Mouse (Mus musculus): Measurements from ENCODE around the gene Txnrd2. TPM values are rescaled to one million over a fixed set of nuclear protein-coding genes. Genes with fewer than 3 reads are reported as not detected.

Gene Txnrd2
- polyA plus RNA-seq, 1 experiment from 2014 or later, result 39.6 TPM

DNA sequence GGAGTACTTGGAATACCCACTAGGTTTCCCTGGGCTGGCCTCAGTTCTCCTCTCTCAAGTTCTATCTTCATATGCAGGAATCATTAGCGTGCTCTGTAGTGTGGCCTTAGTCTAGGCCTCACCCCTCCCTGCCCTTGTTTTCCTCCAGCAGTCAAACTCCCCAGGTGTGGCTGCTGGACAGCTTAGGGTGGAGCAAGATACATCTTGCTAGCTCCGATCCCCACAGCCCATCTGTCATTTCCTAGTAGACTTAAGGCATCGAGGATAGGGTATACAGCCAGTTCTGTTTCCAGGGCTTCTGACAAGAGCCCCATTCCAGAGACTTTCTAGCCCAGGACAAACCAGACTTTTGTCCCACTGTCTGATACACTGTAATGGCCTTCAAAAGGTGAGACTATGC is 34.5 kb upstream of the Txnrd2 start:
- Histone ChIP-seq H3K4me1 (ENCODE audit: control insufficient read depth, insufficient read depth, low read length) (peaks cover 54% of the 10 kb centered on the region), H3K27ac (ENCODE audit: low read length) (no peak overlapping the region), H3K4me3 (ENCODE audit: low read length) (no peak overlapping the region), H3K9me3 (replicated peaks; ENCODE audit: control insufficient read depth, low read length) (no peaks in the 10 kb centered on the region), H3K4me2 (ENCODE audit: low read depth, low read length) (no peak overlapping the region), H3K9ac (ENCODE audit: low read length) (no peak overlapping the region), H3K36me3 (ENCODE audit: control insufficient read depth, insufficient read depth) (no peaks in the 10 kb centered on the region), H3K27me3 (ENCODE audit: control insufficient read depth, insufficient read depth, low read length) (no peaks in the 10 kb centered on the region)
- WGBS, result 85% methylated on average over 3 of the region's 3 CpGs
- no peak for ATAC-seq (replicated peaks; ENCODE audit: extremely low read depth, insufficient read depth, low FRiP score)

DNA sequence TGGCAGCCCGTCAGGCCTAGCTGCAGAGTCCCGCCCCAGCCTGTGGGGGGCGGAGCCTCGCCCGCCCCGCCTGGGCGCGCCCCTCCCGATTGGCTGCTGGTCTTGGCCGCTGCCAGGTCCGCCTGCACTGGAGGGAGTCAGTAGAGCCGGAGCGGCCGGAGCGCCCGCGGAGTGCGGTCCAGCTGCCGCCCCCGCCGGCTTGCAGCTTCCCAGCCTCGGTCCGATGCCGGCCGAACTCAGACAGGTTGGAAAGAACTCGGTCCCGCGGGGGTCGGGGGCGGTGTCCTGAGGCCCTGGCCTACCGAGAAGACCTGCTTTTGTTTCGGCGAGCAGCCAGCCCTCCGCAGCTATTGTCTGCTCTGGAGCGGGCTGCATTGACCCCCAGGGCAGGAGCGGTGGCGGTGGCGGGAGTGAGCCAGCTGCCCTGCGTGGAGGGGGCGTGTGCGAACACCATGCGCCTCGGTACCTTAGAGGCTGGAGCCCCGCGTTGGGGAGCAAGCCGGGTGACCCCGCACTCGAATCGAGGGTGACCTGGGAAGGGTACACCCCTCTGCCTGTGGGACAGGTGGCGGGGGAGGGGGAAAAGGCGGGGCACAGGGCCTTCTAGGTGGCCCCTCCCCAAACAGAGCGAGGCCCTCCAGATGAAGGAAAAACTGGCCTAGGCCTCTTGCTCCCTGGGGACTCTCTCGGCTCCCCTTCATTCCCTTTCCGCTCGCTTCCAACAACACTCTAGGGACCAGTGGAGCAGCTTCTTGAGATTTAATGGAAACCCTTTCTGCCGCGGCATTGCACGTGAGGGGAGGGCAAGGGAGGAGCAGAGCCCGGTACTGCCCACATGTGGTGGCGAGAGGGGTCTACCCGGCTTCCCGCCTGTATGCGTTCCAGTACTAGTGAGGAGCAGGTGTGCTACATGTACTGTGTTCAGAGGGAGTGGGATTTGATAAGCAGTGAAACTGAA is 33.4 kb upstream of the Txnrd2 start:
- peak; percentile 71 for ATAC-seq (replicated peaks; ENCODE audit: extremely low read depth, insufficient read depth, low FRiP score)
- WGBS, result under 1% methylated on average over 63 of the region's 63 CpGs
- Histone ChIP-seq H3K9ac (ENCODE audit: low read length) (peak overlapping the region; percentile 91), H3K9me3 (replicated peaks; ENCODE audit: control insufficient read depth, low read length) (no peaks in the 10 kb centered on the region), H3K4me1 (ENCODE audit: control insufficient read depth, insufficient read depth, low read length) (peaks cover 46% of the 10 kb centered on the region), H3K36me3 (ENCODE audit: control insufficient read depth, insufficient read depth) (peaks cover 7% of the 10 kb centered on the region), H3K27ac (ENCODE audit: low read length) (peak overlapping the region; percentile 97), H3K27me3 (ENCODE audit: control insufficient read depth, insufficient read depth, low read length) (no peaks in the 10 kb centered on the region), H3K4me3 (ENCODE audit: low read length) (peak overlapping the region; percentile 80), H3K4me2 (ENCODE audit: low read depth, low read length) (peak overlapping the region; percentile 96)

DNA sequence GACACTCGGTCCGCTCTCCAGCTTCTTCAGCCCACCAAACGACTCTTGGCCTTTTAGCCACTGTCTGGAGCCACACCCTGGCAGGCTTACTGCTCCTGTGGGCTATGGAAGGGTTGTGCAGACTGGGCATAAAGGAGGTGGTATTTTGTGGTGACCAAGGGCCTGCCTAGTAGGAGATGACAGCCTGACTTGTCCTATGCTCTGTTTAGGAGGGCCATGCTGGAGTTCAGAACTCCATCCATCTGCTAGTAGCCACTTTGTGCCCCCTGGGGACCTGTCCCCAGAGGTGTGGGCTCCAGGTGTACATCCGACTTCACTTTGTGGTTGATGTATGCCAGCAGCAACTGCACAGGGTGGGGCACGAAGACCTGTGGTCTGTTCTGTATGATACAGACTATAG is 32.6 kb upstream of the Txnrd2 start:
- H3K9ac ChIP-seq (ENCODE audit: low read length), result peak overlapping the region; percentile 91
- no peak for ATAC-seq (replicated peaks; ENCODE audit: extremely low read depth, insufficient read depth, low FRiP score)
- H3K4me1 ChIP-seq (ENCODE audit: control insufficient read depth, insufficient read depth, low read length), result peaks cover 37% of the 10 kb centered on the region
- H3K4me3 ChIP-seq (ENCODE audit: low read length), result peak overlapping the region; percentile 80
- peak overlapping the region; percentile 97 for H3K27ac ChIP-seq (ENCODE audit: low read length)
- H3K27me3 ChIP-seq (ENCODE audit: control insufficient read depth, insufficient read depth, low read length), result no peaks in the 10 kb centered on the region
- peaks cover 15% of the 10 kb centered on the region for H3K36me3 ChIP-seq (ENCODE audit: control insufficient read depth, insufficient read depth)
- no peaks in the 10 kb centered on the region for H3K9me3 ChIP-seq (replicated peaks; ENCODE audit: control insufficient read depth, low read length)
- H3K4me2 ChIP-seq (ENCODE audit: low read depth, low read length), result peak overlapping the region; percentile 96
- WGBS, result 58% methylated on average over 5 of the region's 5 CpGs

DNA sequence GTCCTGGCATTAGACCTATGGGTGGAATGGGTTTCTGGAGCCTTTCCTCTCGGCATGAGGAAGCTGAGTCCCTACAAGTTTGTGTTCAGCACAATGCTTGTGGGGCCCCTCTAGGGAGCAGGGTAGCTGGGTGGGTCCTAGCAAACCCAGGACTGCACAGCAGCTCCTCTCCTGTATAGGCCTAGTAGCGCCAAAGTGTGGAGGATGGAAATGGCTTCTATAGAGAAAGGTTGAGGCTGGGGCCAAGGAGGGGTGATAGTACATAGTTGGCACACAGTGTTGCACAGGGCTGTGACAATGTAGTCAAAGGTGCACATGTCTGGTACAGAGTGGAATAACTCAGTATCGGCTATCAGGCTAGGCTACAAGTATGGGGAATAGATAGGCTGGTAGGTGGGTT is 32.1 kb upstream of the Txnrd2 start:
- no peak for ATAC-seq (replicated peaks; ENCODE audit: extremely low read depth, insufficient read depth, low FRiP score)
- Histone ChIP-seq H3K4me3 (ENCODE audit: low read length) (no peak overlapping the region; the same call in 1 of the 2 replicates), H3K27ac (ENCODE audit: low read length) (peak overlapping the region; percentile 97), H3K4me2 (ENCODE audit: low read depth, low read length) (peak overlapping the region; percentile 96), H3K36me3 (ENCODE audit: control insufficient read depth, insufficient read depth) (peaks cover 20% of the 10 kb centered on the region), H3K4me1 (ENCODE audit: control insufficient read depth, insufficient read depth, low read length) (peaks cover 33% of the 10 kb centered on the region), H3K9me3 (replicated peaks; ENCODE audit: control insufficient read depth, low read length) (no peaks in the 10 kb centered on the region), H3K9ac (ENCODE audit: low read length) (peak overlapping the region; percentile 91), H3K27me3 (ENCODE audit: control insufficient read depth, insufficient read depth, low read length) (no peaks in the 10 kb centered on the region)
- 60% methylated on average over 3 of the region's 3 CpGs for WGBS

DNA sequence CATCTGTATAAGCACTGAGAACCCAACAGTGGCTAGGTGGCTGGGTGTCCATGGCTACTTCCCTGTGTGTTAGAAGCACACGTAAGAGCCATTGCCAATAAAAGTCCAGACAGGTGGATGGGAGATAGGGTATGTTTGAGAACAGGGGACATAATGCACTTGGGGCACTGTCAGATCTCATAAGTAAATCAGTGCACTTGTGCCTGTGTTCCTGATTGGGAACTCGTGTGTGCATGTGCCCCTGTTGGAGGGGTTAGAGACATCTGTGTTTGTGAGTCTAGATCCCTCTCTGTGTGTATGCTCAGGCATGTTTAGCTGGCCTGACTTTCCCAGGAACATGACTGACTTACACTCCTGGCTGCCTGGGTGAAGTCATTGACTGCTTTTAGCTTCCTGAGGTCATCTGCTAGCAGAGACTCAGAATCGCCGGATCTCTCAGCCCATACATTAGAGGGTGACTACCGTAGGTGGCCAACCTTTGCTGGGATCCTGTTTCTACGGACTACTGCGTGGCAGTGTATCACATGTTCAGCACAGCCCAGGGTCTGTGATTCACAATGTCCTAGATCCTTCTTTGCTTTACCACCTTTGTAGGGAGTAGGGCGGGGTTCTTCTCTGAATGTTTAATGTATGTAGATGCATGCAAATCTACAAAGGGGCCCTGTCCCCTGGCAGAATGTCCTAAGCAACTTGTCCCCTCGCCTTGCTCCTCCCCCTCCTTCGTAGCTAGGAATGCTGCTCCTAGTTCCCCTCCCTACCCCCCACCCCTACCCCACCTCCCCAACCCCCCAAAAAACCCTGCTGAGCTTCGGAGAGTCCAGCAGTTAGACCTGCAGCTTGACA is 31.2 kb upstream of the Txnrd2 start:
- ATAC-seq (replicated peaks; ENCODE audit: extremely low read depth, insufficient read depth, low FRiP score), result peak; percentile 38
- 0 out of 2 replicates have a peak overlapping the region, but pooled peaks have one; percentile 6 for H3K4me3 ChIP-seq (ENCODE audit: low read length)
- H3K27ac ChIP-seq (ENCODE audit: low read length), result peak overlapping the region; percentile 97
- H3K9me3 ChIP-seq (replicated peaks; ENCODE audit: control insufficient read depth, low read length), result no peaks in the 10 kb centered on the region
- peak overlapping the region; percentile 51 for H3K4me2 ChIP-seq (ENCODE audit: low read depth, low read length)
- peaks cover 24% of the 10 kb centered on the region for H3K36me3 ChIP-seq (ENCODE audit: control insufficient read depth, insufficient read depth)
- peaks cover 32% of the 10 kb centered on the region for H3K4me1 ChIP-seq (ENCODE audit: control insufficient read depth, insufficient read depth, low read length)
- WGBS, result 15% methylated on average over 11 of the region's 11 CpGs
- peak overlapping the region; percentile 65 for H3K9ac ChIP-seq (ENCODE audit: low read length)
- H3K27me3 ChIP-seq (ENCODE audit: control insufficient read depth, insufficient read depth, low read length), result no peaks in the 10 kb centered on the region

DNA sequence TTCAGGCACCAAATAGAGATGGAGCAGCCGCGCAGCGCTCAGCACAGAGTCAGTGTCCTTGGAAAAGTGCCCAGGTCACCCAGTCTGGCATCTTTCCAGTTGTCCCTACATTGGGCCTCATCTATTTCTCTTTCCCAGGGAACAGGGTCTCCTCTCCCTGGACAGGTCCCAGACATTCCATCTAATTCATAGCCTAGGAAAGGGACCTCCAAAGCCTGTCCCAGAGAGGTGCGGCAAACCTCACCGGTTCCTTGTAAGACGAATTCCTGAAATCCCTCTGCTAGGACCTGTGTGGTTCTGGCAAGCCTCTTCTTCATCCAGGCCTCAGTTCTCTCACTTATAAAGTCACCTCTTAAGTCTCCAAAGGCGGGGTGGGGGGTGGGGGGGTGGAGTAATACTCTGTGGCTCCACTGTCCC is 30.6 kb upstream of the Txnrd2 start:
- peaks cover 27% of the 10 kb centered on the region for H3K36me3 ChIP-seq (ENCODE audit: control insufficient read depth, insufficient read depth)
- H3K4me2 ChIP-seq (ENCODE audit: low read depth, low read length), result peak overlapping the region; percentile 51
- peak overlapping the region; percentile 65 for H3K9ac ChIP-seq (ENCODE audit: low read length)
- no peaks in the 10 kb centered on the region for H3K9me3 ChIP-seq (replicated peaks; ENCODE audit: control insufficient read depth, low read length)
- H3K27ac ChIP-seq (ENCODE audit: low read length), result peak overlapping the region; percentile 97
- no peak overlapping the region for H3K4me3 ChIP-seq (ENCODE audit: low read length)
- ATAC-seq (replicated peaks; ENCODE audit: extremely low read depth, insufficient read depth, low FRiP score), result peak; percentile 53
- 25% methylated on average over 6 of the region's 7 CpGs for WGBS
- H3K27me3 ChIP-seq (ENCODE audit: control insufficient read depth, insufficient read depth, low read length), result no peaks in the 10 kb centered on the region
- H3K4me1 ChIP-seq (ENCODE audit: control insufficient read depth, insufficient read depth, low read length), result peaks cover 36% of the 10 kb centered on the region

DNA sequence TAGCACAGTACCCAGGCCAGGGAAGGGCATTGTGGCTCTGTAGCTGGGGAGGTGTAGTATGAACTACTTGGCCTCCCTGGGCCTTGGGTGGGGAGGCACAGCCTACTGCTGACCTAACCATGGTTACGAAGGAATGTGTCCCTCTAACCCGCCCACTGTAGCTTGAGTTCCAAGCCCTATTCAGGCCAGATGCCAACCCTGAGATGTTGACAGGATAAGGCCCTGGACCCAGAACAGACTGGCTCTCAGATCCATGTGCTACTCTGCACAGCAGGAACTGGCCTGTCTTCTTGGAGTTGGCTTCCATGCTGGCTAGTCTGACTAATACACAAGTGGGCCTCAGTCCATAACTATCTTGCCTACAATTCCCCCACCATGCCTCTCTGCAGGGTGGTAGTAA is 30.0 kb upstream of the Txnrd2 start:
- H3K27ac ChIP-seq (ENCODE audit: low read length), result peak overlapping the region; percentile 97
- no peaks in the 10 kb centered on the region for H3K9me3 ChIP-seq (replicated peaks; ENCODE audit: control insufficient read depth, low read length)
- ATAC-seq (replicated peaks; ENCODE audit: extremely low read depth, insufficient read depth, low FRiP score), result no peak
- H3K27me3 ChIP-seq (ENCODE audit: control insufficient read depth, insufficient read depth, low read length), result no peaks in the 10 kb centered on the region
- H3K9ac ChIP-seq (ENCODE audit: low read length), result peak overlapping the region; percentile 48
- H3K4me1 ChIP-seq (ENCODE audit: control insufficient read depth, insufficient read depth, low read length), result peaks cover 42% of the 10 kb centered on the region
- H3K36me3 ChIP-seq (ENCODE audit: control insufficient read depth, insufficient read depth), result peaks cover 27% of the 10 kb centered on the region
- 44% methylated on average over 2 of the region's 2 CpGs for WGBS
- no peak overlapping the region for H3K4me3 ChIP-seq (ENCODE audit: low read length)
- peak overlapping the region; percentile 51; the same call in 1 of the 2 replicates for H3K4me2 ChIP-seq (ENCODE audit: low read depth, low read length)

DNA sequence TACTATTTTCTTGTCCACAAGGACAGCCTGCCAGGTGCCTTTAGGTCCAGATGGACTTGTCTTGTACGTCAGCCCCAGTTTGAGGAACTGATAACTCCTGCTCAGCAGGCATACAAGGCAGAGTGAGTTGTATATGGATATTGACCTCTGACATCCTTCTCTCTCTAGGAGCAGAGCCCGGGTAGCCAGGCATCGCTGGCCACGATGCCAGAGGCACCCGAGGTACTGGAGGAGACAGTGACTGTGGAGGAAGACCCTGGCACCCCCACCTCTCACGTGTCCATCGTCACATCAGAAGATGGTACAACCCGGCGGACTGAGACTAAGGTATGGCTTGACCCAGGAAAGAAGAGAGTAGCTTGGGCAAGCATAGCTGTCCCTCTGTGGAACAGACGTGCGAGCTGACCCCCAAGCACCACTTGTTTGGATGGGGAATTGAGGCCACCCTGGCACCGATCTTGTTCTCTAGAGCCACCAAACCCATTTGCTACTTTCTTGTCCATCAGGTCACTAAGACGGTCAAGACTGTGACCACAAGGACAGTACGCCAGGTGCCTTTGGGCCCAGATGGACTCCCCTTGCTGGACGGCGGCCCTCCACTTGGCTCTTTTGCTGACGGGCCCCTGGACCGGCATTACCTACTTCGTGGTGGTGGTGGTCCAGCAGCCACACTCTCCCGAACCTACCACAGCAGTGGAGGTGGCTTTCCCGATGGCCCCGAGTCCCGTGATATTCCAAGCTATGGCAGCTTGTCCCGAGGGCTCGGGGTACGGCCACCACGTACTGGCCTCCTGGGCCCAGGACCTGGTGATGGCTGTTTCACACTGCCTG is 29.2 kb upstream of the Txnrd2 start:
- 96% methylated on average over 27 of the region's 27 CpGs for WGBS
- H3K4me1 ChIP-seq (ENCODE audit: control insufficient read depth, insufficient read depth, low read length), result peaks cover 43% of the 10 kb centered on the region
- ATAC-seq (replicated peaks; ENCODE audit: extremely low read depth, insufficient read depth, low FRiP score), result no peak

More for the DNA sequence above, 29.2 kb upstream of the Txnrd2 start:
- Histone ChIP-seq H3K36me3 (ENCODE audit: control insufficient read depth, insufficient read depth) (peaks cover 31% of the 10 kb centered on the region), H3K27ac (ENCODE audit: low read length) (peak overlapping the region; percentile 97), H3K4me3 (ENCODE audit: low read length) (no peak overlapping the region), H3K9ac (ENCODE audit: low read length) (no peak overlapping the region), H3K9me3 (replicated peaks; ENCODE audit: control insufficient read depth, low read length) (no peaks in the 10 kb centered on the region), H3K4me2 (ENCODE audit: low read depth, low read length) (no peak overlapping the region), H3K27me3 (ENCODE audit: control insufficient read depth, insufficient read depth, low read length) (no peaks in the 10 kb centered on the region)

Data from heart, embryonic 16.5 days (tissue).